Mouse (Mus musculus) megakaryocyte, embryonic 14.5 days (primary cell): ENCODE results near the gene Scrt2. TPM values are rescaled to one million over a fixed set of nuclear protein-coding genes. Genes with fewer than 3 reads are reported as not detected.

Source experiments
- H3K27me3 ChIP-seq: replicated peaks from 2 replicates; pipeline ENCODE3; 2012; ENCODE audit warnings: inconsistent platforms
- H3K36me3 ChIP-seq: replicated peaks from 2 replicates; pipeline ENCODE3; 2012; ENCODE audit warnings: low read length, inconsistent platforms, mixed read lengths
- H3K4me1 ChIP-seq: 2 replicates; pipeline ENCODE4 v1.6.1; 2012; ENCODE audit warnings: inconsistent platforms
- H3K4me3 ChIP-seq: replicated peaks from 2 replicates; pipeline ENCODE3; 2012; ENCODE audit warnings: moderate library complexity, mild to moderate bottlenecking, inconsistent platforms
- H3K9me3 ChIP-seq: 2 replicates; pipeline ENCODE4 v1.6.1; 2012; ENCODE audit warnings: inconsistent platforms
- FLI1 ChIP-seq: IDR thresholded peaks from 2 replicates; pipeline ENCODE4 v1.6.1; 2012; ENCODE audit warnings: low read length, inconsistent platforms, mixed read lengths
- GATA1 ChIP-seq: IDR thresholded peaks from 3 replicates; pipeline ENCODE4 v1.6.1; 2012; ENCODE audit warnings: mixed read lengths, low read length, inconsistent platforms, borderline replicate concordance
- polyA plus RNA-seq: library from polyadenylated mRNA; stranded (reverse); fragments of >175 nt; gene quantifications from 2 replicates; pipeline ENCODE4 v1.2.3, GENCODE M21; 2012; ENCODE audit warnings: low replicate concordance; ENCODE audit not compliant: insufficient read depth

Gene Scrt2
- not detected in 2 replicates for polyA plus RNA-seq

DNA sequence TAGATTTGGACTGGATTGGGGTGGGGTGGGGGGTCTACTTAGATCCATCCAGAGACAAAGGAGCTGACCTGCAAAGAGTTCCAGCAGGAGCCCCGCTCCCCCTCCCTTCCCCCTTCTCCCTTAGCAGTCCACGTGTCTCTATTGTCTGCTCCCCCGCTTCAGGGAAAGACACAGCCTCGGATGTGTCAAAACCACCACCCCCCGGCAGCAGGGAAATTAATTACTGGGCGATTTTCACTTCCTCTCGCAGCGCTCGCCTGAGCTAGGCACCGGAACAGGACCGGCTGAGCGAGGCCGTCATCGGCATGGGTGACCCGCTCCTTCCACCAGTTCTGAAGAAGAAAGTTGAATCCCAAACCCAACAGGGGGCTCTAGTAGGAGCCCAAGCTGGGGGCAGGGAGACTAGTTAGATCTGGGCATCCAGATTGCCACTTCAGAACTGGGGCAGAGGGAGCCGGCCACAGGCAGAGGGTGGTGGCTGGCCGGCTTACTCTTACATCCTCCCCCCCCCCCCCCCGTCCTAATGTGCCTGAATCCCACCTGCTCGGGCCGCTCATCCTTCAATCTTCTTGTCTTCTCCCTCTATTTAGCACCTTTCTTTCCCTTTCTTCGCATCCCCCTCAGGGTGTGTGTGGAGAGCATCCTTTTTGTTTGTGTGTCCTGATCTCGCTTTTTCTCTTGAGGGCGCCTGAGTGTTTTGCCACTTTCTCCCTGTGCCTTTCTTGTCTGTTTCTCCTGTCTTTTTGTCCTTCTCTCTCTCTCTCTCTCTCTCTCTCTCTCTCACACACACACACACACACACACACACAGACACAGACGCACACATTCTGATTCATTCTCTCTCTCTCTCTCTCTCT, at the start of gene Scrt2:
Gene Scrt2, plus strand, starts transcription at position 845 of the 857 bp plus-strand sequence.
- TF ChIP-seq GATA1 = no peak
- TF ChIP-seq FLI1 = no peak
- H3K27me3 ChIP-seq = peaks cover 96% of the 10 kb centered on the region
- H3K36me3 ChIP-seq = no peaks in the 10 kb centered on the region
- no peaks in the 10 kb centered on the region for H3K9me3 ChIP-seq
- H3K4me3 ChIP-seq = peak within 1 kb of the TSS; percentile 87
- H3K4me1 ChIP-seq = peaks cover 28% of the 10 kb centered on the region

DNA sequence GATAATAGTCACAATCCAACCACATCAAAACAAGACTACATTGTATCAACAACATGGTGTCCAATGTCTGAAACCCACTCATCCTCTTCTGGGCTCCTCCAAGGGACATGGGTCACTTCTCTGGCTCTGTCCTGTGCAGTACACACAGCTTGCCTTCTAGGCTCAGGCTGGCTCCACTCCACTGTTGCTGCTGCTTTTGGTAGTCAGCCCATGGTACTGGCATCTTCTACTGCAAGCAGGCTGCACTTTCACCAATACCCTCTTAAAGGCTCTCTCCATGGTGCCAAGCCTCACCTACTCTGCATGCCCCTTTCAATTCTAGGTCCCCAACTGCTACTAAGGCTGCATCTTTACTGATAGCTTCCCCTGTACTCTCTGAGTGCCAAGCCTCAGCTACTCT, 41.2 kb upstream of the Scrt2 start:
- Histone ChIP-seq H3K9me3 (peaks cover 26% of the 10 kb centered on the region), H3K27me3 (peaks cover 67% of the 10 kb centered on the region), H3K4me1 (no peaks in the 10 kb centered on the region), H3K36me3 (no peaks in the 10 kb centered on the region), H3K4me3 (no peak overlapping the region)
- TF ChIP-seq GATA1 = no peak
- no peak for TF ChIP-seq FLI1

DNA sequence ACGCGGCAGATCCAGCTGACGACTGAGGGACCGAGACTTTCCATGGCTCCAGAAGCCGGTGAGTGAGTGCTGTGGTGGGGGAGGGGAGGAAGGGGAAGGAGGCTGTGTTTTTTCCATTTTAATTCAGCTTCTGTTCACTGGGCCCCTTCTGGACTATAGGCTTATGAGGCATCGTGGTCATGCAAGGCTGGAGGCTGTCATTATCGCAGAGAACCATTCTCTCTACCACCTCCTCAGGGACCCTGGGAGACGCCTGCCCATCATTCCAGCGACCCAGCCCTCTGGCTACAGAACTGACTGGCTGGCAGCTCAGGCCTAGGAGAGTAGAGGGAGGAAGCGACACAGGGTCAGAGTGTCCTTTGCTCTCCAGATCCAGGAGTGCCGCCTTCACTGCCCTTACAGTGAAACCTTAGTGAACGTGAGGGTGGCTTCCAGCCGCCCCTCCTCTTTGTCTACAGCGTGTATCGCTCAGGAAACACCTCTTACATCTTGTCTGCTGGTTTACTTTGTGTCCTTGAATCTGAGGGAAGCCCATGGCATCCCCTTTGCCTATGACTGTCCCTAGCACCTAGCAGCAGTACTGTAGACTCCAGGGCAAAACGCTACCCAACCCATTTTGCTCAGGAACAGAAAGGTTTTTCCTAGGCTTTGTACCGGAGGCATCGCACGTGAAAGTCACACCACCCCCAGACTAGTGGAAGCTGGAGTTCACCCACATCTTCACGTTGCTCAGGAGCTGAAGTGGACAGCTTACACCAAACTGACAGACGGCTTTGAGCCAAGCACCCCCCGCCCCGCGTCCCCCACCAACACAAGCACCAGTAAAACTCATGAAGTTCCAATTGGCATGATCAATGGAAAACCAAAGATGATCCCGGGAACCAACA, 34.0 kb upstream of the Scrt2 start:
- TF ChIP-seq GATA1 (no peak), FLI1 (no peak)
- H3K4me3 ChIP-seq = no peak overlapping the region
- H3K36me3 ChIP-seq = no peaks in the 10 kb centered on the region
- peaks cover 39% of the 10 kb centered on the region for H3K4me1 ChIP-seq
- peaks cover 9% of the 10 kb centered on the region for H3K9me3 ChIP-seq
- peaks cover 86% of the 10 kb centered on the region for H3K27me3 ChIP-seq

DNA sequence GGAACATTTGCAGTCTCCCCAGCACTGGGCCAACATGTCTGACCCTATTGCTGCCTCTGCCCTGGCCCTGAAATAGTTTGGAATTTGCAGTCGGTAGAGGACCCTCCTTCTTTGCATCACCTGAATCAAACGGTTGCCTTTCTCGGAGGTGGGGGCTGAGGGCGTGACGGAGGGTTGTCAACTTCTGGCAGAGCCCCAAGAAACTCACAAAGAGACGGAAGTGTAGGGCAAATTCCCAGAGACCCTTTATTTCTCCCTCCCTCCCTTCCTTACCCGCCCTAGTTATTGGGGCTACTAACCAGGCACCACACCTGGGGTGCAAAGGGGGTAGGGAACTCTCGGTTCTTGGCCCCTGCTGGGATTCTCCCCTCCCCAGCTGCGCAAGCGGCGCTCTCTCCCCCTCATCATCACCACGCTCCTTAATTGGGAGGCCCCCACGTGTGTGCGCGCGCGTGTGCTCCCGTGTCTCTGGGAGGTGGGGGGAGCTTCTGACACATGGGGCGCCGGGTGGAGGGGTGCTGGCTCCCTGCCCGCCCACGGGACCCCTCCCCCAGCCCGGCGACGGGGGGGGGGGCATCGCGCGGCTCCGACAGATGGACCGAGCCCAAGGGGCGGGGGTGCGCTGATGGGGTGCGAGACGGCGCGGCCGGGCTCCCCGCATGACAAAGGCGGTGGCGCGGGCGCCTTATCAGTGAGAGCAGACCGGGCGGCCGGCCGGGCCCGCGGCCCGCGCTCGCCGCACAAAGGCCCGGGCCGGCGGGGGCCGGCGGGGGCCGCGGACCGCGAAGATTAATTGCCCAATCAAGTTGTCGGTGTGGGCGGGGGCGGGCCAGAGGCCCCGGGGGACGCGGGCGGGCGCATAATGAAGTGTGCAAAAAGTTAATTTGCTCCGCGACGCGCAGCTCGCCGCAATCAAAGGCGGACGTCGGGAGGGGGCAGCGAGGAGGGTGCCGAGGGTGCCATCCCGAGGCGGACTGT, 33.0 kb upstream of the Scrt2 start:
- H3K27me3 ChIP-seq = peaks cover 93% of the 10 kb centered on the region
- peak overlapping the region; percentile 87 for H3K4me3 ChIP-seq
- peaks cover 9% of the 10 kb centered on the region for H3K9me3 ChIP-seq
- TF ChIP-seq FLI1 (no peak), GATA1 (no peak)
- peaks cover 39% of the 10 kb centered on the region for H3K4me1 ChIP-seq
- no peaks in the 10 kb centered on the region for H3K36me3 ChIP-seq

DNA sequence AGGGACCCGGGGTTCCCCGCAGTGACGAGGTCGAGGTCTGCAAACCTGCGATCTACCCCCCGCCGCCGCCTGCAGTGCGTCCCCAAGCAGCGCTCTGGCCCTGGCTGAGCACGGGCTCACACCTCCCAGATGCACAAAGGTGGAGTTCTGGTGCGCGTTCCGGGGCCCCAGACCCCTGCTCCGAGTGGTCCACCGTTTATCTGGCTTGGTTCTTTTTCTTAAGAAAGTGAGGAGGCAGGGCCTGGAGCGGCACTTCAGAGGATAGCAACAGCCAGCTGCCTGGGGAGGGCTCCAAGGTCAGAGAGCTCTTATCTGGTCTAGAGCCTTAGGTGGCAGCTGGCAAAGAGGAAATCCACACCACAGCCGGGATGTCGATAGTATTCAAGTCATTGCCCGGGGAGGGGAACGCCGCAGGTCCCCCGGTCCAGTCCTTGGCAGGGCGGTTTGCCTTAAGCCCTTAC, 32.3 kb upstream of the Scrt2 start:
- Histone ChIP-seq H3K36me3 (no peaks in the 10 kb centered on the region), H3K9me3 (peaks cover 9% of the 10 kb centered on the region), H3K4me3 (peak overlapping the region; percentile 87), H3K27me3 (peaks cover 94% of the 10 kb centered on the region), H3K4me1 (peaks cover 39% of the 10 kb centered on the region)
- TF ChIP-seq GATA1 (no peak), FLI1 (no peak)

DNA sequence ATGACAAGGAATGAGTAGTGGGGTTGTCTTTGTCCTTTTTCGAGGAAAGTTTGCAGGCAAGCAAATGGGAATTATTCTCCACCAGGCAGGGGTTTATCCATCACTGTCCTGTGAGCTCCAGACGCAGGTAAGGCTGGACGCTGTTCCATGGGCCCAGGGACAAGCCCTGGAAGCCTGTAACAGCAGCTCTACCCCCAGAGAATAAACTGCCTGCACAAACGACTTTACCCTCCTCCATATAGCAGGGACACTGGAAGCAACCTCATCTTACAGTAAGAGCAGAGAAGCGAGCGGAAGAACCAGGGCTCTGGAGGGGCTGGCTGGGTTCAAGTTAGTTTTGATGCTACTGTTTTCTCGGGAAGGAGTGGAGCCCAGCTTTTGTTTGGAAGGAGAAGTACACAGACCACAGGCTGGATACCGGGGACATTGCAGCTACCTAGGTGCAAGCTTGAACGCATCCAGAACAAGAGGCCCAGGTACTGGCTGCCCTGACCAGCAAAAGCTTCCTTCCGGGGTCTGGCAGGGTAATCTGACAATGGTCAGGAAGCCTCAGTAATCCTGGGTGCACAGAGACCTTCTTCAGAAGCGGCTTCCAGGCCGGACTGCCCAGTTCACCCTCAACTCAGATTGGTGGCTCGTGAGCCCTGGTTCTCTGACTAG, 31.6 kb upstream of the Scrt2 start:
- H3K4me1 ChIP-seq = peaks cover 39% of the 10 kb centered on the region
- peaks cover 9% of the 10 kb centered on the region for H3K9me3 ChIP-seq
- H3K27me3 ChIP-seq = peaks cover 95% of the 10 kb centered on the region
- TF ChIP-seq GATA1 (no peak), FLI1 (no peak)
- peak overlapping the region; percentile 50 for H3K4me3 ChIP-seq
- no peaks in the 10 kb centered on the region for H3K36me3 ChIP-seq

DNA sequence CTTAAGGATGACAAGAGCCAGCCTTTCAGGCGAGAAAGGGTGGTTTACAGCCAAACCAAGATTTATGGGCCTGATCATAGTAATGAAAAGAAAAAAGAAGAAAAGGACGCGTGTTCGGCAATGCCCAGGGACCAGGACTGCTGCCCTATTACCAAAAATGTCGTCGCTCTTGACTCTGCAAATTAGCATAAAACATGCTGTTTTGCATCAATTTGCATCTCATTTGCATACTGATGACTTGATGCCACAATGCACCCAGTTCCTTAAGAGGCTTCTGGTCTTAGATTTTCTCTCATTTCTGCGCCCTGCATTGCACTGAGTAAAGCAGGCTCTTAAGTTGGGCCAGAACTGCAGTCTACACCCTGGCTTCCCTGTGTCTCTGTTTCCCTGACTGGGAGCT, 31.0 kb upstream of the Scrt2 start:
- H3K4me1 ChIP-seq = peaks cover 39% of the 10 kb centered on the region
- no peaks in the 10 kb centered on the region for H3K36me3 ChIP-seq
- no peak for TF ChIP-seq FLI1
- TF ChIP-seq GATA1 = no peak
- H3K9me3 ChIP-seq = peaks cover 9% of the 10 kb centered on the region
- peaks cover 95% of the 10 kb centered on the region for H3K27me3 ChIP-seq
- H3K4me3 ChIP-seq = no peak overlapping the region

DNA sequence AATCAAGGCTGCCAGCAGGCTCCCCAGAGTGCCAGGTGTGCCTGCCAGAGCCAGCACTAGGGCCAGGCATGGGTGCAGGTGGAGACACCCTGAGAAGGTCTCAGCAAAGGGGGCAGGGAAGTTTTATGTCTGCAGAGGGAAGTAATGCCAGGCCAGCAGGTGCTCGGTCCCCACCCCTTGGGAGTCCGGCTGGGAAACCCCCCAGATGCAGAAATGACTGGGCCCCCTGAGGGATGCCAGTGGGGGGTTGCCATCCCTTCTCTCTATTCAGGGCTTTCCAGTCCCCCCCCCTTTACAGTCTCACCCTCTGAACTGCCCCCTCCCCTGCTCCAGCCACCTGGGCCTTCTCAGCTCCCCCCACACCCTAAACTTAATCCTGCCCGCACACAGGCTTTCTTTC, 29.3 kb upstream of the Scrt2 start:
- TF ChIP-seq FLI1 (no peak), GATA1 (no peak)
- H3K4me1 ChIP-seq = peaks cover 43% of the 10 kb centered on the region
- no peak overlapping the region for H3K4me3 ChIP-seq
- 0 out of 2 replicates have a peak, but pooled peaks cover 5% of the 10 kb centered on the region for H3K9me3 ChIP-seq
- H3K36me3 ChIP-seq = no peaks in the 10 kb centered on the region
- H3K27me3 ChIP-seq = peaks cover 97% of the 10 kb centered on the region

DNA sequence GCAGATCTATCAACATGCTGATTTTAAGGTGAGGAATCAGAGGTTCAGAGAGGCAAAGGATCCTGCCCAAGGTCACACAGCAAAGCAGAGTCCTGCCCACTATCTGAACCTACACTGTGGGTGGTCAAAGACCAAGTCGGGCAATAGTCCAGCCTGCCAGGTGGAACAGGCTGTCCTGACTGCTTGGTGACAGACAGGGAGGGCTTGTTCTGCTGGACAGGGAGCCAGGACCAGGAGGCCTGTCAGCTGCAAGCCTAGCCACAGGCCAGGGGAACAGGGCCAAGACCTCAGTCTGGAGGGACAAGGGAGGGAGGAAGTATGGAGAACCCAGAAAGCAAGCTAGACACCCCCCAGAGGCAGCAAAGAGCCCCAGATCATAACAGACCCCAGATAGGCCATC, 25.9 kb upstream of the Scrt2 start:
- Histone ChIP-seq H3K4me3 (no peak overlapping the region), H3K27me3 (peaks cover 88% of the 10 kb centered on the region)
- TF ChIP-seq FLI1 (no peak), GATA1 (no peak)

More for the DNA sequence above, 25.9 kb upstream of the Scrt2 start:
- H3K36me3 ChIP-seq = no peaks in the 10 kb centered on the region
- 0 out of 2 replicates have a peak, but pooled peaks cover 2% of the 10 kb centered on the region for H3K9me3 ChIP-seq
- peaks cover 9% of the 10 kb centered on the region for H3K4me1 ChIP-seq
